Mouse (Mus musculus) hematopoietic stem cell, adult 5-6 weeks (primary cell): ENCODE data around the gene Creld1. TPM values are rescaled to one million over a fixed set of nuclear protein-coding genes. Genes with fewer than 3 reads are reported as not detected.

Source experiments
- ATAC-seq, 2 experiments: fragments of 125-278 bp in 1 of 2; replicated peaks in 1 of 2; 2 replicates each; pipeline ENCODE4 v1.8.0; 2016 to 2017; ENCODE audit warnings: inconsistent platforms in 2 of 2, mild to moderate bottlenecking in 2 of 2, moderate number of reproducible peaks in 2 of 2, low read depth in 1 of 2, moderate TSS enrichment in 1 of 2; ENCODE audit not compliant: low FRiP score in 2 of 2, poor library complexity in 2 of 2, severe bottlenecking in 2 of 2, insufficient read depth in 1 of 2, low TSS enrichment in 1 of 2
- total RNA-seq: library from RNA; stranded (forward); fragments of 172-1452, 232-1000 nt; gene quantifications from 2 replicates; pipeline ENCODE4 v1.2.3, GENCODE M21; 2017

The Creld1 gene
- total RNA-seq, 1 experiment from 2014 or later = 8.3 TPM

DNA sequence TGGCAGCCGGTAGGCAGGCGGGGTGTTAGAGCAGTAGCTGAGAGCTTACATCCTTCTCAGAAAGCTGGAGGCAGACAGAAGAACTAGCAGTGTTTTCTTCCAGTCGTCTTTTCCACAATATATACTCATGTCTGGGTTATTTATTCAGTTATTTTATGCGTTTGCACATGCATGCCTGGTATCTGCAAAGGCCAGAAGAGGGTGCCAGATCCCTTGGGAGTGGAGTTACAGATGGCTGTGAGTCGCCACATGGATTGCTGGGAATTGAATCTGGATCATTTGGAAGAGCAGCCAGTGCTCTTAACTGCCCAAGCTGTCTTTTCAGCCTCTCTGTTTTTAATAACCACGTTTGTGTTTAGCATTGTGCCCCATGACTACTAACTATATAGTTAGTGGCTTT lies 58.5 kb downstream of the Creld1 start:
- no peak for ATAC-seq

Other genes starting within 250 kb of the Creld1 start
- 40.0 and 44.6 TPM in 2 replicates for gene Mtmr14, start 245.5 kb upstream of the Creld1 start, total RNA-seq
- gene Cpne9, start 201.0 kb upstream of the Creld1 start, total RNA-seq = 0.35 TPM in 1 of 2 replicates, not detected in the other
- 24.6 and 35.6 TPM in 2 replicates for gene Brpf1, start 176.2 kb upstream of the Creld1 start, total RNA-seq
- 9.8 TPM in 2 replicates for gene Ogg1, start 156.3 kb upstream of the Creld1 start, total RNA-seq
- gene Camk1, start 139.3 kb upstream of the Creld1 start, total RNA-seq = 56.3 and 59.9 TPM in 2 replicates
- gene Tada3, start 105.4 kb upstream of the Creld1 start, total RNA-seq = 25.5 and 37.9 TPM in 2 replicates
- 159 and 191 TPM in 2 replicates for gene Arpc4, start 105.2 kb upstream of the Creld1 start, total RNA-seq
- 1.5 and 7.5 TPM in 2 replicates for gene Ttll3, start 94.0 kb upstream of the Creld1 start, total RNA-seq
- gene Rpusd3, start 64.0 kb upstream of the Creld1 start, total RNA-seq = 4.5 and 4.6 TPM in 2 replicates
- not detected in 2 replicates for gene Cidec, start 47.5 kb upstream of the Creld1 start, total RNA-seq
- 15.9 and 28.2 TPM in 2 replicates for gene Jagn1, start 40.7 kb upstream of the Creld1 start, total RNA-seq
- gene Il17re, start 24.8 kb upstream of the Creld1 start, total RNA-seq = 8.4 and 10.6 TPM in 2 replicates
- 0.65 and 1.4 TPM in 2 replicates for gene Il17rc, start 11.9 kb upstream of the Creld1 start, total RNA-seq
- gene Prrt3, start 18.6 kb downstream of the Creld1 start, total RNA-seq = not detected in 2 replicates
- gene Emc3, start 48.4 kb downstream of the Creld1 start, total RNA-seq = 31.2 and 37.1 TPM in 2 replicates
- 22.0 and 25.4 TPM in 2 replicates for gene Fancd2, start 48.4 kb downstream of the Creld1 start, total RNA-seq
- gene Fancd2os, start 117.4 kb downstream of the Creld1 start, total RNA-seq = not detected in 2 replicates
- 104 and 118 TPM in 2 replicates for gene Brk1, start 121.5 kb downstream of the Creld1 start, total RNA-seq
- gene Vhl, start 140.7 kb downstream of the Creld1 start, total RNA-seq = 13.5 and 18.6 TPM in 2 replicates
- 20.7 and 30.8 TPM in 2 replicates for gene Irak2, start 155.2 kb downstream of the Creld1 start, total RNA-seq
- 120 and 137 TPM in 2 replicates for gene Tatdn2, start 213.8 kb downstream of the Creld1 start, total RNA-seq
- not detected in 2 replicates for gene Ghrl, start 236.6 kb downstream of the Creld1 start, total RNA-seq